Mouse (Mus musculus) brain, embryonic 14.5 days (tissue): ENCODE data around the gene Ccl28.

ENCODE experiments used
- CTCF ChIP-seq: fragments of 200-500 bp; IDR thresholded peaks from 2 replicates; pipeline ENCODE4 v1.5.1; 2012; ENCODE audit warnings: inconsistent platforms, mild to moderate bottlenecking, moderate library complexity, borderline replicate concordance; ENCODE audit not compliant: insufficient read depth, insufficient read length; ENCODE audit errors: extremely low read depth
- POLR2A ChIP-seq: fragments of 200-500 bp; IDR thresholded peaks from 2 replicates; pipeline ENCODE4 v1.6.1; 2012; ENCODE audit warnings: mild to moderate bottlenecking, inconsistent platforms, borderline replicate concordance; ENCODE audit not compliant: poor library complexity, insufficient read depth, insufficient read length, severe bottlenecking; ENCODE audit errors: extremely low read depth

- TF ChIP-seq POLR2A, result no peak
- TF ChIP-seq CTCF, result no peak
These were observed 32.6 kb downstream of the Ccl28 start for GRCm38 (mm10) chr13:119656246-119656645.
